Mouse (Mus musculus) small intestine, adult 2 months (tissue): ENCODE measurements around the gene Gm20538.

Experiments
- CTCF ChIP-seq: fragments of 200-500 bp; IDR thresholded peaks from 2 replicates; pipeline ENCODE4 v1.5.1; 2012; ENCODE audit warnings: low read depth, mild to moderate bottlenecking, control low read depth, inconsistent platforms, low read length, moderate library complexity, mixed read lengths; ENCODE audit not compliant: insufficient replicate concordance, insufficient read length; ENCODE audit errors: extremely low read depth
- POLR2A ChIP-seq: fragments of 200-500 bp; IDR thresholded peaks from 2 replicates; pipeline ENCODE4 v1.6.1; 2012; ENCODE audit warnings: low read depth, mild to moderate bottlenecking, control low read depth, inconsistent platforms, low read length, moderate library complexity

GRCm38 (mm10) chr19:44510534-44511175 lies 42.0 kb downstream of the Gm20538 start:
- TF ChIP-seq CTCF (no peak), POLR2A (no peak)
